Mouse (Mus musculus) ovary, postnatal 14 days (tissue): ENCODE measurements around the gene Acnat1.
"Not testable (repeated sequence)": the region's sequence is repeated elsewhere in the genome, so short reads cannot be mapped to it uniquely, and the experiment has no call there.

Source experiments
- DNase-seq: peaks from one replicate; pipeline ENCODE4 v3.0.0; 2022; ENCODE audit warnings: low spot score

The Acnat1 gene

DNA sequence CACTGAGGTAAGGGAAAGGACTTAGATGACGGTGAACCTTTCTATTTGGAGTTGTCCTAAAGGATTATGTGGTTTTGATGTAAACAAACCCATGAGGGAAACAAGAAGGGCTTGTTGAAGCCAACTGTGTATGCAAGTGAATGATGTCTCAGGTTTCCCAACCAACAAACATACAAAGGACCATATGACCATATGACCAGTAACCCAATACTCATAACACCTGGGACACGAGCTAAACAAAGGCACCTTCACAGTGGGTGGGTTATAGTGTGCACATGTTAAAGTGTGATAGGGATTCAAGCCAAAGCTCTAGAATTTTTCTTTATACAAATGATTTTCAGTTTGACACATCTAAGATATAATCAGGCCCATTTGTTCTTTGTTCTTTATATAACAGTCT is 17.5 kb downstream of the Acnat1 start:
- DNase-seq, result no peak

DNA sequence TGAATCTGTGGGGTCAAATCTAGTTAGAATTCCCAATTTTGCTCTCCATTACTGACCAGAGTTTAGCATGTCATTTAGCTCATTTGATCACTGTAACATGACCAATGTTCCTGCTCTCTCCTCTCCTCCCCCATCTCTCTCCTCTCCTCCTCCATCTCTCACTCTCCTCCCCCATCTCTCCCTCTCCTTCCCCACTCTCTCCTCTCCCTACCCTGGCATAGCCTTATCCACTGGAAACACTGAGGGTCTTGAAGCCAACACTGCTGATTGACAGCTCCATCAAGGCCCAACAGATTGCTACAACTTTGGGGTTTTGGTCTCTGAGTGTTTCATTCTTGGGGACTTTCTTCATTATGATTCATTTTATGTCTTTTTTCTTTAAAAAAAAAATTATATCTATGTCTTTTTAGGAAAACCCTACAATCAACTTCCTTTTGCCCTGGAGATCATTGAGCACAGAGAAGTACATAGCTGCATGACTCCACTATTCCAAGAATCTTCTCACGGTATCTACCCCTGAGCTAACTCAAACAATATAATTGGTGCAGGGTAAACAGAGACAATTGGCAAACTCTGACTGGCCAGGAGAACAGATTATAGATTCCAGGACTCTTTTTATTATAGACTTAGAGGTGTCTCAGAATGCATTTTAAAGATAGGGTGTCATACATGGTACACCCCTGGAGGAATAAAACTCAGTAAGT is 21.7 kb downstream of the Acnat1 start:
- DNase-seq, result no peak

DNA sequence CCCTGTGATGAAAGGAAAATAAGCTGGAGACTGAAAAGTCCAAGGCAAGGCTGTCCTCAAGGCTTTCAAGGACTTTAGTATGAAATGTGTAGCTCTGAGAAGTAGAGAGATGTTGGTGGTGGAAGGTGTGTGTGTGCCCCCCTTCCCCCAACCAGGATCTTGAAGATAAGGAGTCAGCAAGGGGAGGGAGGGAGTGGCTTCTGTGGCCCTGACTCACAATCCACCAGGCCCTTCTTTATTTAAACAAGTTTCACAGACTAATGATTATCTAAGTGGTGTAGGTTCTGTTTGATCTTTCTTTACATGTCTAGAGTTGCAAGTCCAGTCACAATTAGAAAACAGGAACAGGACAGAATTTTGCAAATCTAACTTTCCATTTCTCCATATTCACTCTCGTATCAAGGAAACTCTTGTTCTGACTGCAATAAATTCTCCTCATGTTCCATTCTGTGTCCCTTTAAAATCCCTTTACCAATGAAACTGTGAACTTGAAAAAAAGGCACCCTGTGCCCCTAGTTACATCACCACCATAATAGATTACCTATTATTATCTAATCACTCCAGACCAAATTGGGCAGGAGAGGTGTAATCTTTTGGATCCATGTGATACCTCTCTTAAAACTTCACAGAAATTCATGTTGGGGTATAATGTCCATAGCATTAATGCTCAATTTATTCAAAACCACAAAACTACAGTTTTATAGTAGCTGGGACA is 22.4 kb downstream of the Acnat1 start:
- not testable (repeated sequence) for DNase-seq

DNA sequence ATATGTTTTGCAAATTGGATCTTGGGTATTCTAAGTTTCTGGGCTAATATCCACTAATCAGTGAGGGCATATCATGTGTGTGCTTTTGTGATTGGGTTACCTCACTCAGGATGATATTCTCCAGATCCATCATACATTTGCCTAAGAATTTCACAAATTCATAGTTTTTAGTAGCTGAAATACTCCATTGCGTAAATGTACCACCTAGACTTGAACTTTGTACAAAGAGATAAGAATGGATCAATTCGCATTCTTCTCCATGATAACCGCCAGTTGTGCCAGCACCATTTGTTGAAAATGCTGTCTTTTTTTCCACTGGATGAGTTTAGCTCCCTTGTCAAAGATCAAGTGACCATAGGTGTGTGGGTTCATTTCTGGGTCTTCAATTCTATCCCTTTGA is 36.7 kb downstream of the Acnat1 start:
- not testable (repeated sequence) for DNase-seq

DNA sequence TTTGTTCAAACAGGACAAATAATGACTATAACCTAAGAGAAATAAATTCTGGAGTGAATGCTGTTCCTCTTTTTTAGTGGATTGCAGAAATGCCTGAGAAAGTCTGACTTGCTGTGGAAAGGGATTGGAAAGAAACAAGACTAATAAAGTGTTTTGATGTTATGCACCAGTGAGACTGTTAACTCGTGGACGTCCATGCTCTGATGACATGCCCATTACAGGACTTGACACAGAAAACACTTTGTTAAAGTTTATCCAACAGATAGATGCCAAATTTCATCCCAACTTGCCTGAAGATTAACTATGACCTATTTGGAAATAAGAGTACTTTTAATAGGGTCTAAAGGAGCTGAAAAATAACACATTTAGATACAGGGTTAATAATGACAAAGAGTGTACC is 63.6 kb downstream of the Acnat1 start:
- DNase-seq, result not testable (repeated sequence)

DNA sequence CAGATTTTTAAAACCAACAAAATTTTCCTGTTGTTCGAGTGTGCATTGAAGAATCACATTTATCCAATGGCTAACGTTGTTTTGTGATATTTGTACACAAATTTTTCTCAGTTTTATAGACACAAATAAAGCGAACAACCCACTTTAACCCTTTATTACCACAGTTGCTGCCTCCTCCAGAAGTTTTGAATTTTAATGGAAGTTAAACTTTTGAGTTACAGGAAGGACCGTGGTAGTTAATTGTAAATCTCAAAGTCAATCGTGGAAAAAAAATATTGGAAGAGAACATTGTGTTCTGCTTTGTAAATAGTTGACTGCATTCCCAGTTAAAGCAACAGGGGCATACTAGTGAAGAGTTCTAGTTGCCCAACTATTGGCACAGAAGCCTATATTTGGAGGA is 65.8 kb downstream of the Acnat1 start, which contains the start of gene Acnat2:
Acnat2 (minus strand) TSS at position 195 of the 400 bp plus-strand sequence.
- not testable (repeated sequence) for DNase-seq
